Mouse (Mus musculus) sigmoid colon, adult 10 weeks (tissue): ENCODE results near the gene Slc25a24. TPM values are rescaled to one million over a fixed set of nuclear protein-coding genes. Genes with fewer than 3 reads are reported as not detected.

Source experiments
- polyA plus RNA-seq: library from polyadenylated mRNA; stranded (reverse); fragments of 350-450 nt; fragmentation: Illumina TruSeq; extraction: RNeasy Lipid Tissue Mini Kit (QIAGEN cat#74804); gene quantifications from one replicate; pipeline ENCODE4 v1.2.3, GENCODE M21; 2014; ENCODE audit warnings: low read depth, low replicate concordance

Gene Slc25a24
- polyA plus RNA-seq: 471 TPM

DNA sequence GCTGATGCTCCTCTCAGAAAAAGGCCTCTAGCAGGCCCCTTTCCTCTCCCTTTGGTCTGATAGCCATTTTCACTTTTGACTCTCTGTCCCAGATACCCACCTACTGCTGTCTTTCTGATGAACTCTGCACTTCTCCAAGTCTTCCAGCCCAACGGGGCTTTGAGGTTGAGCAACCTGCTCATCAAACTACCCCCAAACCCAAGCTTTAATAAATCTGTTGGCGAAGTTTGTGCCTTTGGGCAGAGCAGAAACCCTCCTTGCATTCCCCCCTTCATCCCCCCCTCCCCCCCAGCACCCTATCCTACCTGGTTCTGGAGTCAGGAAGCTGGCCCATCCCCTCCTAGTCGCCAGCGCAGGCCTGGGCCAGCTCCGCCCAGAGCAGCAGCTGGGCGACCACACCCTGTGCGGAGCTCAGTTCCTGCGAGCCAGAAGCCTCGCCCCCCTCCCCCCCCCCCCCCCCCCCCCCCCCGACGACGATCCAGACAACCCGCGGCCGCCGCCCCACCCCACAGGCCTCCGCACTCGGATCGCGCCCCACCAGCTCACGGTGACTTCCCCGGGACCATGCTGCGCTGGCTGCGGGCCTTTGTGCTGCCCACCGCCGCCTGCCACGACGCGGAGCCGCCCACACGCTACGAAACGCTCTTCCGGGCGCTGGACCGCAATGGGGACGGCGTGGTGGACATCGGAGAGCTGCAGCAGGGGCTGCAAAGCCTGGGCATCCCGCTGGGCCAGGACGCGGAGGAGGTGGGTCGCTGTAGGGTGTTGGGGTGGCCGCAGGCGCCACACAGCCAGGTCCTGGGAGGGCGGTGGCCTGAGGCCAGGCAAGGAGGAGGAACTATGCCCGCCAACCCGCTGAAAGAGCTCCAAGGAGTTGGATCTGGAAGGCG is at the start of gene Slc25a24:
Gene Slc25a24, plus strand, starts transcription at position 509 of the 890 bp plus-strand sequence.

GRCm38 (mm10) chr3:109080169-109080568 is 42.8 kb upstream of the Slc25a24 start, which contains the start of gene Slc25a54:
Gene Slc25a54, plus strand, starts transcription at chr3:109080469.

Other genes starting within 250 kb of the Slc25a24 start
- not detected for gene Fndc7, start 233.1 kb upstream of the Slc25a24 start, polyA plus RNA-seq
- 308 TPM for gene Prpf38b, start 211.4 kb upstream of the Slc25a24 start, polyA plus RNA-seq
- not detected for gene Henmt1, start 183.3 kb upstream of the Slc25a24 start, polyA plus RNA-seq
- not detected for gene Gm9857, start 182.7 kb upstream of the Slc25a24 start, polyA plus RNA-seq
- 91.2 TPM for gene Fam102b, start 95.5 kb upstream of the Slc25a24 start, polyA plus RNA-seq
- gene Slc25a54, start 42.7 kb upstream of the Slc25a24 start, polyA plus RNA-seq: not detected
- gene Vav3, start 217.5 kb downstream of the Slc25a24 start, polyA plus RNA-seq: 54.5 TPM